Mouse (Mus musculus) kidney, adult 18-20 months (tissue): Measurements from ENCODE around the gene Mttp.

Source experiments
- DNase-seq: peaks from one replicate; pipeline ENCODE4 v3.0.0; 2021

The Mttp gene

DNA sequence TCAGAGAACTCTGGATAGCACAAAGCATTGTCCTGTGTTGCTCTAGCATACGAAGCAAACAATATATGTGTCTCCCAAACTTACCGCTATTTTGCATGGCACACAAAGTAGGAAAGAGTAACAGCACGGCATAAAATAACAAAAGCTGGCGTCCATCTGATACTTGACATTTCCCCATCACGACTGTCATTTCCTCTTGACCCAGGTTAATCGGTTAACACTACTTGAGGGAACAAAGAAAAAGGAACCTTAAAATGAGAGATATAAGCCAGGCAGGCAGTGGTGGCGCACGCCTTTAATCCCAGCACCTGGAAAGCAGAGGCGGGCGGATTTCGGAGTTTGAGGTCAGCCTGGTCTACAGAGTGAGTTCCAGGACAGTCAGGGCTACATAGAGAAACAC is 10.9 kb downstream of the Mttp start:
- DNase-seq: no peak

DNA sequence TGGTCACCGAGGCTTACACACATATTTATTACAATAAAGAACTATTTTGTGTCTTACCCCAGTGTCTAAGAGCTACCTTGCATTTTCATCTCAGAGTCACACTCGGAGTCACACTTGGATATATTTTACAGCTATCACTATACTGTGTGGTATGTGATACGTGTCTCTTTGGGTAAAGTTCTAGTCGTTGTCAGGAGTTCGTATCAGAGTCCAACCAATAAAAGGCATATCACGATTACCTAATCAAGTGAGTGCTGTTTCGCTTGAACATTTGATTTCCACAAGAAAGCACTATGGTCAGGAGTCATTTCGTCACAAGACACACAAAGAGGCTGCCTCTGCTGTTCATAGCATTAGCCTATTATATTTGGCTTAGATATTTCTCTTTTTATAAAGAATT is 11.3 kb downstream of the Mttp start:
- DNase-seq: no peak

DNA sequence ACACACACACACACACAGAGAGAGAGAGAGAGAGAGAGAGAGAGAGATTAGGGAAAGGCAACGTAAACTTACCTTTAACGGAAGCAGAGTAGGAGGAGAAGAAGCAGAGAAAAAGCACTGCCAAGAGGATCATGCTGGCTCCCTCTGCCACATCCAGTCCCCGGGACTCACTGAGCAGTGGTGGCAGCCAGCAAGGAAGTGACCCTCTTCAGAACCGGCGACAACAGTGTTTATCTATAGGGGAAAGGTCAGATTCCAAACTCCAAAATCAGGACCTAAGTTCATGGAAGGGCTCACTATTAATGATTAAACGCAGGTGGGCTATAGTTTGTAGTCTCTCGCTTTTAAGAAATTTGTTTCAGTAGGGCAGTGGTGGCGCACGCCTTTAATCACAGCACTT is 13.6 kb downstream of the Mttp start:
- DNase-seq: peak; percentile 13

DNA sequence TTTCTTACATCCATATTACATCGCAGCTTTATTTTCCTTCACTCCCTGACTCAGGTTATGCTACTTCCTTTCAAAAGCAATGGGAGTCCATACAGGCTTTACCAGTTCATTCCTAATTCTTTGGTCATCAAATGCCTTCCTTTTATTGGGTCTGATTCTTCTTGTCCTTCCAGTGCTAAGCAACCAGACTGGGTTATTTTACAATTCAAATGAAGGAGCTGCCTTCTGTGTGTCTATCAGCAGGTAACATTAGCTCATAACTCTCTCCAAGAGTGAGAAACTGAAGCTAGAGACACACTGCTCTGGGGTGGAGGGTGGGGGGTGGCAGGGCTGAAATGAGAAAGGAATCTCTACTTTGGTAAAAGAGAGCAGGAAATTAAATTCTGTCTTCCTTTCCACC is 14.1 kb downstream of the Mttp start:
- DNase-seq: no peak

DNA sequence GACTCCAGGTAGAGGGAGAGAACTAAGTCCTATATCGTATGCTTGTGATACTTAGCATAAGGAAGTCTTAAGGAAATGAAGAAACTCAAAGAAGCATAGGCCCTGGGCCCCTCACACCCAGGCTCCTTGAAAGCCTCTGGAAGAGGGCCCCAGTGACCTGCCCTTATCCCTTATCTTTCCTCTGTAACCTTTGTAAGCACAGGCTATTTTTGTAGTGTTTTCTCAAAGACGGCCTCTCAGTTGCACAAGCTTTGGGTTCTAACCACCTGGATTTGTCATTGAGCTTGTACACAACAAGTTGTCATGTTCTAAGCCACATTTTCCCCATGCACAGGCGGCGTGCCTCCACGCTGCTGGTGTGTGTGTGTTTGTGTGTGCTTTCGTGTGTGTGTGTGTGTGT is 15.7 kb downstream of the Mttp start:
- DNase-seq: no peak

DNA sequence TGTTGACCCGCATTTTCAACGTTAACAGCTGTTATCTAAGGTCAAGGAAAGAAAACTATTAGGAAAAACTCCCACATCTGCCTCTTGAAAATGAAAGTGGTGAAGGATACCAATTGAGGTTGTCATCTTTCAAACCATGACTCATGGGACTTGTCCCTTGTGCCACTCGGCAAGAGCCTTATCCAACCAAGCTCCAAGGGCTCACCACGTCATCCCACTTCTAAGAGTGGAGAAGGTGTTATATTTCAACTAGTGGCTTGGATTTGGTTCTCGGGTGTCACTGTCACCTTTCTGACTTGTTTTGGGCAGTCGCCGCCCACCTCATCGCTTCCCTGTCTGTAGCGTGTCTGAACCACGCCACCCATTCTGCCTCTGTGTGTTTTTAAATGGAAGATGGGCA is 20.9 kb downstream of the Mttp start:
- no peak for DNase-seq

DNA sequence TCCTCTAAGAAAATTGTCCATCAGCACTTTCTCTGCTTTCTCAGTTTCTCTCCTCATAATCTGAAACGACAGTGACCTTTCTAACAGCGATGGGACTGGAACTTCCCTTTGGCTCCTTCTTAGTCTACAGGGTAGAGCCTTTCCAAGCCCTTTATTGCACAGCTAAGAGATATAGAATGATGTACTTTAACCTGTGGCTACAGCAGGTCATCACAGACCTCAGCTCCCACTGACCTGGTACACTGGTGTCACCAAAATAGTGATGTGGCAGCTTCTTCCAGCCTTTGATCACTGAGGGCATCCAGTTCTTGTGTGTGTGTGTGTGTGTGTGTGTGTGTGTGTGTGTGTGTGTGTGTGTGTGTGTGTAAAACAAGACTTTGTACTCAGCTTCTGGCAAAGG is 23.3 kb downstream of the Mttp start:
- no peak for DNase-seq

DNA sequence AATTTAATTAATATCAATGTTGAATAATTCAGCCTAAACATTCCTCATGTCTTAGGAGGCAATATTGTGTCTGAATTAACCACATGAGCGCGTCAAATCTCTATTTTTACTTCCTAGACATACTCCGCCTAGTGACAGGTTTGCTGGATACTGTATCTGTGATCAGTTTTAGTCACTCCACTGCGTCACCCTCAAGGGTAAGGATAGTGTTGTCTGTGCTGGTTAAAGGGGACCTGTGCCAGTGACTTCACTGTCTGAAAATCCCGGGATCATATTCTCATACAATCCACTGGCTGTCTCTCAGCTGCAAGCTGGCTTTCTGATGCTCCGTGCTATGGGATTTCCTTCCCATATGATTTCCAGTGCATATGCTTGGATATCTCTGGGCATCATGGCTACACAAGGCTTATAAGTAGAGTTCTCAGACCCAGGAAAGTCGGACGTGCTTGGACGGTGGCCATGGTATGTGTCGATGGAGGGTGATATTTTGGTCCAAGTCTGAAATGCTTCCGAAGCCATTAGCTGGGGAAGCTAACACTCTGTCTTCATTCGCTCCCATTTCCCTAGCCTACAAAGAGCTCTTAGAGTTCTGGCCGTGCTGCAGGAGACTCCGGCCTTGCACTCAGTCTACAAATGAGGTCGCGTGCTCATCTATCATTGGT is 25.2 kb downstream of the Mttp start:
- no peak for DNase-seq

DNA sequence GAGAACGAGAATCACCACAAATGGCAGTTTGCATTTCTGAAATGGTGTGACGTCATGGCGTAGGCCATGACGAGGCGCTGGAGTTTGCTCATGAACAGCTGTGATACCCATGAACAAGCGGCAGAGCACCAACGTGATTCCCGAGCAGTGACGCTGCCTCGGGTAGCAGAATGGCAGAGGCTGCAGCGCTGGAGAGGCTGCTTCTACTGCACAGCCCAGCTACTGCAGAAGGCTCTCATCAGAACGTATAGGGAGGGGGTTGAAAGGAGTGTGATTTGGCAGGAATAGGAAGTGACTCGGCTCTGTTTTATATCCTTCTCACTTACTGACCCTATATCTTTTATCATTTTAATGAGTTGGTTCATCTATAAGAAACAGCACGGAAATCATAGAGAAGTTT is 25.9 kb downstream of the Mttp start:
- DNase-seq: no peak

DNA sequence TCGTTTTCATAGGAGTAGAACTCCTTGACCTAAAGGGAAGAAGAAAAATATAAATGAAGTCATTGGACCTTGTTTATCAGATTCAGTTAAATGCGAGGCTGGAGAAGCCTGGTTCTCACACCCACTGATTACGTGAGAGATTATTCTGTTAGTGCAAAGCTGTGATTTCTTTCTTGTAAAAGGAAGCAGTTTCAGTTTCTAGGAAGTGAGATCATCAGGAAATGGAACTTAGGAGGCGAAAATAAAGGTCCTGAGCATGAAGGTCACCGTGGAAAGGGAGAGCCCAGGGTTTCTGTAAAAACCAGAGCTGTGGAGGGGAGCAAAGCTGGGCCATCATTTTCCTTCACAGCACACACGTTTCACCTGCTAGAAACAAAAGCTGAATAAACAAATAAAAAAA is 26.4 kb downstream of the Mttp start:
- no peak for DNase-seq

DNA sequence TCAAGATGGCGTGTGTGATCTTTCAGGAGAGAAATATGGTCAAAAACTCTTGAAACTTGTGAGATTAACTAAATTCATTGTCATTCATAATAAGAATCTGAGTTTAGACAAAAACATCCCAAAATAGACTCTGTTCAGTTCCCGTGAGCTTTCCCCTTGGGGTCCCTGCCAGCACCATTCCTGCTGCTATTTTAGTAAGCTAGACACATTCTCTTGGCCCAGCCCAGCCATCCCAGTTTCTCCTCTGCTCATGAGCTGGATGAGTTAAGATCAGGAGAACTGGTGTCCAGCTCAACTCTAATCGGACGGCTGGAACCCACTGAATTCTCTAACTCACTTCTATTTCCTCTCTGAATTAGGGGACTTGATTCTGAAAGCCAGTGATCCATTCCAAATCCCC is 27.9 kb downstream of the Mttp start:
- no peak for DNase-seq

DNA sequence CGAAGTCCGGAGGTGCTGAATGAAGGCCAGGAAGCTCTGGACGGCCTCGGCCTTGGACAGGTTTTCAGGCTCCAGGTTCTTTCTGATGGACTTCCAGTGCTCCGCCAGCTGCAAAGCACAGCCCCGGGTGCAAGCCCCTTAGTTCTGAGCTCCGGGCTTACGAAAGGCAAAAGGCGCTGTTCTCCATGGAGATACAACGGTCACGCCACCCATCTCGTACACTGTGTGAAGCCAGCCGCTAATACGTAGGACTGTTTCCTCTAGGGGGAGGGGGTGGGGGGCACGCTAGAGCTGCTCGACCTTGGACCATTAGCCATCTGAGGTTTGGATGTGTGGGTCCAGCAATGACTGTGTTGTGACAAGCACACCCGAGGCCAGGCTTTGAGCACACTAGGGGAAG is 30.7 kb downstream of the Mttp start:
- no peak for DNase-seq

DNA sequence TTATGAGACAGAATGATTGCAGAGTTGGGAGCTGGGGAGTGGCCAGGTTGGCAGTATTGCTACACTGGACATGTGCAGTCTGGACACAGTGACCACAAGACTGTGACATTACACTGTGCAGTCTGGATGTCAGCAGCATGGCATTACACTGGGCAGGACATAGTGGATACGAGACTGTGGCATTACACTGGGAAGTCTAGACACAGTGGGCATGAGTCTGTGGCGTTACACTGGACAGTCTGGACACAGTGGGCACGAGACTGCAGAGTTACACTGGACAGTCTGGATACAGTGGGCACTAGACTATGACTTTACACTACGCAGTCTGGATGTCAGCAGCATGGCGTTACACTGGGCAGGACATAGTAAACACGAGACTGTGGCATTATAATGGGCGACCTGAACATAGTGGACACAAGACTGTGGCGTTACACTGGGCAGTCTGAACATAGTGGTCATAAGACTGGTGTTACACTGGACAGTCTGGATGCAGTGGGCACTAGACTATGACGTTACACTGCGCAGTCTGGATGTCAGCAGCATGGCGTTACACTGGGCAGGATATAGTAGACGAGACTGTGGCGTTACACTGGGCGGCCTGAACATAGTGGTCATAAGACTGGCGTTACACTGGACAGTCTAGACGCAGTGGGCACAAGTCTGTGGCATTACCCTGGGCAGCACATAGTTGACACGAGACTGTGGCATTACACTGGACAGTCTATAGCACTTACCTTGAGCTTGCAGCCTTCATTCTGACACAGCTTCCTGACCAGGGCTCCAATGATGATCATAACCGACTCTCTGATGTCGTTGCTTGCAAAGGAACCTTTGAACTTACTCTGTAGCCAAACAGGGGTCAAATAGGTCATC is 33.6 kb downstream of the Mttp start:
- no peak for DNase-seq

DNA sequence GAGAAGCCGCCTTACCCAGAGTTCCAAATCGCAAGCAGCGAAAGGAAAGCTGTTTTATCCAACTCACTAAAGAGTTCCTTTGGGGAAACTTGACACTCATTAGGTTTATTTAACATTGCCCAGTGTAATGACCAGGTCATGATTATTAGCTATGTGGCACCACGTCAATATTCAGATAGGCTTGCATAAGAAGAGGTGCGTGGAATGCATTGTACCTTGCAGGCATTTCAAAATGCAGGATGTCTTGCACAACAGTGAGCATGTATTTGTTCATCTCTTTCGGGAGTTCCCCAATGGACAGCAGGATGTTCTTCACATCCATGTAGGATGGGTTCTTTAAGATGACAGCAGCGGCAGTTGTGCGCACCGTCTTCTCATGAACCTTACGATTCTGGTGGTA is 37.9 kb downstream of the Mttp start:
- no peak for DNase-seq

DNA sequence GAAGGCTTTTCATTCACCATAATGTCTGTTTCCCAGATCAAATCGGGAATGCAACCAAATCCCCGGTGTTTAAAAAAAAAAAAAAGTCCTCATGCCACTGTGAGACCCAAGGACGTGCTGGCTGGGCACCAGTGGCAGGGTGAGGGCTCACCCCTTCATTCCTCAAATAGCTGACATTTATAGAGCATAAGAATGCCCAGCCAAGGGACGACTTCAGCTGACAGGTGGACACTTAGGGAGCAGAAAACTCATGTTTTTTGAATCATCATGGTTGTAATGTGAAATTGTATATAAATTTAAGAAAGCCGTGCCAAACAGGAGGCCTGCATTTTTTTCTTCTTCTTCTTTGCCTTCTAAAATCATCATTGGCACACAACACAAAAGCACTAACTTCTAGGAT is 39.7 kb downstream of the Mttp start:
- DNase-seq: no peak

DNA sequence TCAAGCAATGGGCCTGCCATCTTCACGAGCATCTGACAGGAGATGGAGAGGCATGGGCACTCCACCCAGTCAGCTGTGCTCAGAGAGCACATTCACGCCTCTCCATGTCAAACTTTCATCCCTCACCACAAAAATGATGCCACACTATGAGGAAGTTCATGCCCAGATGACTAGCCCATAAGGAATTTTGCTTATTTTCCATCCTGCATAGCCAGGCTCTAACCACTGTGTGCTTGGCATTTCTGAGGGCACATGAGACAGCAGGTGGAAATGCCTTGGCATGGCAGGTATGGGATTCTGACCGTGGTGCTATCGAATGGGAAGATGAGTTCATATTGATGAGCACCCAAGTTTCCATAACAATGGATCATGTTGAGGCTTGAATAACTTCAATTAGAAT is 41.1 kb downstream of the Mttp start:
- no peak for DNase-seq

DNA sequence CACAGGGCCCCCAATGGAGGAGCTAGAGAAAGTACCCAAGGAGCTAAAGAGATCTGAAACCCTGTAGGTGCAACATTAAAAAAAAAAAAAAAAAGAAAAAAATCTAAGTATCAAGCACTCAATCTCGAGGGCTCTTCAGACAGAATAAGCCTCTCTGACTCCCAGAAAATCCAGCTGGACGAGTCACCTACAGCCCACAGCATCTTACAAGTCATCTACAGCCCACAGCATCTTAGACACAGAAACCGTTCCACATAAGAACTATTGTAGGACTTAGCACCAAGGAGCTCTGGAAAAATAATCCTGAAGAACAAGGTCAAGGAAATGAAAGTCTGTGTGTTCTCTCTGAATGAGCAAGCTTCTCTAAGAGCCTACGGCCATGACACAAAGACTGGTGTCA is 42.8 kb downstream of the Mttp start:
- no peak for DNase-seq

DNA sequence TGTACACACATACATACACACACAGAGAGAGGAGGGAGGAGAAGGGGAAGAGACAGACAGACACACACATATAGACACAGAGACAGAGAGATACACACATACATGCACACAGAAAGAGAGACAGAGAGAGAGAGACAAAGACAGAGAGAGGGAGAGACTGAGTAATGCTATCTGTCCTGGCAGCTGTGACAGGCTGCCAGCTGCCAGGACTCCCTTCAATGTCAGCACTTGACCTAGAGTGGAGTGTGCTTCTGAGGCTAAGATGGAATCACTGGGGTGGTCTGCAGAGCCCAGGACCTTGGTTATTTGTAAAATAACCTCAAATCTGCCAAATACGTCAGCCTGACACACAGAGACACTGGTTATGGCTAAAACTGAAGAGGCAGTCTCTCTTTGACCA is 47.0 kb downstream of the Mttp start:
- no peak for DNase-seq

DNA sequence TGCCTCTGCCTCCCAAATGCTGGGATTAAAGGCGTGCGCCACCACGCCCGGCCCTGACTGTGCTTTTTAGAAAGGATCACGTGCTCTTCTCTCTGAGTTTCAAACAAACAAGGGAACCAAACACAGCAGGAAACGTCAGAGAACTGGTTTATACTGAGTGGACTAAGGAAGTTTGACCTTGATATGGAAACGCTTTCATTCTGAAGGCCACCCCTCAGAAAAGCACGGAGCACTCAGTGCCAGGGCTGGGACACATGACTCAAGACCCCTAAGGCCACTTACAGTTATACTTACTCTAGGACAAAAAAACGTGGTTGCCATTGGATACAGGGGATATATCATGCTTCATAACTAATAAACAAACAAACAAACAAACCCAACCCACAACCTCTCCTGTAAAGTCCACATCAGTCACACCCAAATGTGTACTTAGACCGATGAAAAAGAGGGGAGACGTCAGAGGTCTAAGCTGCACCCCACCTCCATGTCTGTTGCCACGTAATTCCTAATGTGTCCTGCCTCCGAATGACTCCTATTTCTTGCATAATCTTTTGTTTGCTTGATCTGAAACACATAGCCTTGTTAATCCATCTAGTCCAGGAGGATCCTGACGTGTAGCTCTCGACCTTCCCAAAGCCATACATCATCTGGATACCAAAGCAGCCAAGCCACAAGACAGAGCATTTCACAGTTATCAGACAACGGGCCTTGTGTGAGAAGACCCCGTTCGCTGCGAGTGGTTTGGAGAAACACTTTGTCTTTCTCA is 48.3 kb downstream of the Mttp start:
- no peak for DNase-seq

DNA sequence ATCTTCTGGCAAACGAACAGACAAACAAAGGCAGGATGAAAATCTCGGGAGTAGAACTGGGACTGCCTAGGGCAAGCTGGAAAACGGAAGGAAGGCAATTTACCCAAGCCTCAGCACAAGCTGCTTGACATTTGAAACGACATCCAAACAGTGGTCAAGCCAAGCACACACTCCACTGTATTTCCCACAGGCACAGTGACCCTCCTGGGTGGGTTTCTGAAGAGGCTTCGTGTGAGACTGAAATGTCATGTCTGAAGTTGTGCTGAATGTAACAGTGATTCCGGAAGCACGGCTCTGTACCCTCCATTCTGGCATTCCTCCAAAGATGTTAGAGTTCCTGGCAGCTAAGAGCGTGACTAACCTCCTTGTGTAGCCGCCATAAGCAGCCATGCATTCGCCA is 49.0 kb downstream of the Mttp start:
- DNase-seq: no peak

DNA sequence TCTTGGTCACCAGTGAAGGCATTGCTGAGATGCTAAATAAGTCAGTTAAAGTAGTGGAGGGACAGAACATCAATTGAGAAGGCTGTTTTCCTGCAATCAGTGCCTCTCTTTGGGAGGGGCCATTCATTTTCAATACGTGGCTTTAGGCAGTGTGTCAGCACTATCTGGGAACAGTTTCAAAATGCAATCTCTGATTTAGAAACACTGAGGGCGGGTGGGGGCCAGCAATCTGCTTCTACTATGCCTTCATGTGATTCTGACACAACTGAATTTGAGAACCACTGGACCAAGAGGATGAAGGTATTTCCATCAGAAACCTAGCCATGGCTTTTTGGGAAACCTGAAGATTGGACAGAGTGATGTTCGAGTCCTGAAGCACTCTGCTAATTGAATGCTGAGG is 49.5 kb downstream of the Mttp start:
- DNase-seq: no peak

DNA sequence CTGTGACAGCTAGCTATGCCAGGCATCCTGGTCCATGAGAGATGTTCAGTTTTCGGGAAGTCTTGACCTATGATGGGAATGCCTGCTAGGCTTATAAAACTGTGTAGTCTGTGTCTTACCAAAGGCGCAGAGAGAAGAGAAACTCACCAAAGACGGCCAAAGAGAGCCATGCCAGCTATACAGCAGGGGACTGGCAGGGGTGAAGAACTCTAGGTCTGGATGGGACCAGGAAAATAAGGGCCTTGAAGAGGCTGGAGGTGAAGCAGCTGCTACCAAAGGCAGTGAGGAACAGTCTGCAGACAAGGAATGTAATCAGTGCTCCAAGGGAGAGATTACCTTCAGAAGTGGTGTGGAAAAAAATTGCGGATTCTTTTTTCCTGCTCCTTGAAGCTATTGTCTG is 60.9 kb downstream of the Mttp start:
- DNase-seq: no peak

DNA sequence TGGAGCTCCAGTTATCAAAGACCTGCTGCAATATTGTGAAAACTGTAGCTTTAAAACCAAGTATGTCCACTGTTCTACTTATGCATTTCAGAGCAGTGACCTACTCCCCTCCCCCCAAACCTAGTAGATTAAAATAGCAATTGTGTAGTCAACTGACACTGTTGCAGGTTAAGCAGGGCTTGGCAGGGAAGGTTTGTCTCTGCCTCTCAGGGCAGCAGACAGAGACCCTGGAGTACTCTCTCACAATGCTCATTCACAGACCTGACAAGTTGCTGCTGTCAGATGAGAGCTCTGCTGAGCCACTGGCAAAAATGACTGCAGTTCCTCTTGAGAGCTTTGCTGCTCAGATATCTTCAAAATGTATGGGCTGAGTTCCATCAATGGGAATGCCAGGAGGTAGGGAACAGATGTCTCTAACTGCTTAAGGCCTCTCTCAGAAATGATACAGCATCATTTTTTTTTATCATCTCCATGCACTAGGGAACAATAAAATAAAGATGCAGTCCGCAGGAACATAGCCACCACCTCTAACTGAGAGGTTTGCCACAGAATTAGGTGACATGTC is 61.6 kb downstream of the Mttp start:
- DNase-seq: no peak

DNA sequence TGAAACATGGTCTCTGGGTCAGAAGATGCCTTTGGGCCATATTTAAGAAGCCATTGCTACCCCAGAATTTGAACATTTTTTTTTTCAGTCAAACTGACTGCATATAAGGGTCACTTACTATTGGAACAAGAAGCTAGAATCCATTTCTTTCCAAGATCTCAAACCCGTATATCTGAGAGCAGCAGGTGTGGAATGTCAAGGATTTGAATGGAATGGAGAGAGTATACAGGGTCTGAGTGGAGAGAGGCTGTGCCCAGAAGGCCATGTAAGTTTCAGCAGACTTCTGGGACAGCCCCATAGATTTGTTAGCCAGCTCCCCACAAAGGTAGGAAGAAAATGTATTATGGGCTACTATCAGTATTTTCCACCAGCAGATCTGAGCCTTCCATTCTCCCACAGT is 66.1 kb downstream of the Mttp start:
- DNase-seq: no peak
